Mouse (Mus musculus) adrenal gland, postnatal 14 days (tissue): ENCODE data around the gene Omg. TPM values are rescaled to one million over a fixed set of nuclear protein-coding genes. Genes with fewer than 3 reads are reported as not detected.

Experiments used
- DNase-seq: peaks from one replicate; pipeline ENCODE4 v3.0.0; 2021; ENCODE audit warnings: mixed read lengths
- total RNA-seq: library from RNA; stranded (reverse); gene quantifications from 2 replicates; pipeline ENCODE4 v1.2.3, GENCODE M21; 2021

Omg gene
- total RNA-seq, 1 experiment from 2014 or later, result 6.0 TPM

GRCm38 (mm10) chr11:79515798-79516197 lies 11.9 kb upstream of the Omg start:
- no peak for DNase-seq

GRCm38 (mm10) chr11:79515331-79515730 lies 11.4 kb upstream of the Omg start:
- no peak for DNase-seq

- DNase-seq, result no peak
These were observed 8.1 kb upstream of the Omg start for GRCm38 (mm10) chr11:79511970-79512369.

- no peak for DNase-seq
These were observed 622 bp upstream of the Omg start for GRCm38 (mm10) chr11:79504506-79504905.

- no peak for DNase-seq
These were observed 967 bp downstream of the Omg start for GRCm38 (mm10) chr11:79502917-79503316.

GRCm38 (mm10) chr11:79494976-79495800 lies 8.7 kb downstream of the Omg start:
- DNase-seq, result no peak

- DNase-seq, result no peak
These were observed 19.2 kb downstream of the Omg start for GRCm38 (mm10) chr11:79484721-79485120.

- DNase-seq, result no peak
These were observed 19.9 kb downstream of the Omg start for GRCm38 (mm10) chr11:79483876-79484528.

GRCm38 (mm10) chr11:79483392-79483791 lies 20.5 kb downstream of the Omg start:
- DNase-seq, result no peak

- no peak for DNase-seq
These were observed 35.8 kb downstream of the Omg start for GRCm38 (mm10) chr11:79468097-79468496.

GRCm38 (mm10) chr11:79460756-79461450 lies 43.0 kb downstream of the Omg start:
- no peak for DNase-seq

- no peak for DNase-seq
These were observed 44.0 kb downstream of the Omg start for GRCm38 (mm10) chr11:79459846-79460245.

- DNase-seq, result peak; percentile 60
These were observed 46.0 kb downstream of the Omg start for GRCm38 (mm10) chr11:79457928-79458327.

- no peak for DNase-seq
These were observed 50.9 kb downstream of the Omg start for GRCm38 (mm10) chr11:79452966-79453365.

Other genes starting within 250 kb of the Omg start
- gene Wsb1, start 249.4 kb downstream of the Omg start, total RNA-seq, result 51.7 and 56.0 TPM in 2 replicates
- not detected in 2 replicates for gene Gm9964, start 207.2 kb downstream of the Omg start, total RNA-seq
- 58.9 and 62.3 TPM in 2 replicates for gene Nf1, start 164.4 kb downstream of the Omg start, total RNA-seq
- 1.0 and 5.9 TPM in 2 replicates for gene Evi2b, start 19.7 kb upstream of the Omg start, total RNA-seq
- gene Evi2, start 26.5 kb upstream of the Omg start, total RNA-seq, result 0.90 TPM in 1 of 2 replicates, not detected in the other
- gene Evi2a, start 26.5 kb upstream of the Omg start, total RNA-seq, result 2.1 and 2.5 TPM in 2 replicates
- 3.3 and 3.8 TPM in 2 replicates for gene Rab11fip4, start 87.1 kb upstream of the Omg start, total RNA-seq